Mouse (Mus musculus) lung, postnatal 10 days (tissue): ENCODE measurements around the gene Acox3.

Experiments used
- DNase-seq: peaks from one replicate; pipeline ENCODE4 v3.0.0; 2021

The Acox3 gene

DNA sequence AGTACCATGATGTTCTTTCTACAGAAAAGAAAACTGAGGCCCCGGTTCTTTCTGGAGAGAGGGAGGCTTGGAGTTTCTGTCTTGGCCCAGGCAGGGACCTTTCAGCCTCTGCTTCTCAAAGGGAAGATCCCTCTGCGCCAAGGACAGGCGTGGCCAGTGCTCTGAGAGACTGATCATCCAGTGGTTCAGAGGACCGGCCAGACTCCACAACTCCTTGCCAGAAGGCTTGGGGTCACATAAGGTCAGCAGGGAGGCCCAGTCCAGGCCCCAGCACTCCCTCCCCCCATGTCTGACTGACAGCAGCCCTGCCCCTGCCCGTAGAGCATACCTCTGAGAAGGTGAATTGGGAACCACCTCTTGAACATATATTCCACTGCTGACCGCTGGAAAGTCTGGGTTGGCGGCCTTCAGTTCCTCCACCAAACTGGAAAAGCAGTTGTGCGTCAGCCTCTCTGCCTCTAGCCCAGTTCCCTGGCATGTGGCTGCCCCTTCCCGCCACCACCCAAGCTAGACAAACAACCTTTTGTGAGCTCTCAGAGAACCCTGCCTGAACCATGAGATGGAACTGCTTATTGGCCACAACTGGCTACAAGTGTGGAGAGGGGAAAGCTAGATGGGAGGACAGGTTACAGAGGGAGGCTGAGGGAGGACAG, 71.0 kb downstream of the Acox3 start:
- DNase-seq: no peak

DNA sequence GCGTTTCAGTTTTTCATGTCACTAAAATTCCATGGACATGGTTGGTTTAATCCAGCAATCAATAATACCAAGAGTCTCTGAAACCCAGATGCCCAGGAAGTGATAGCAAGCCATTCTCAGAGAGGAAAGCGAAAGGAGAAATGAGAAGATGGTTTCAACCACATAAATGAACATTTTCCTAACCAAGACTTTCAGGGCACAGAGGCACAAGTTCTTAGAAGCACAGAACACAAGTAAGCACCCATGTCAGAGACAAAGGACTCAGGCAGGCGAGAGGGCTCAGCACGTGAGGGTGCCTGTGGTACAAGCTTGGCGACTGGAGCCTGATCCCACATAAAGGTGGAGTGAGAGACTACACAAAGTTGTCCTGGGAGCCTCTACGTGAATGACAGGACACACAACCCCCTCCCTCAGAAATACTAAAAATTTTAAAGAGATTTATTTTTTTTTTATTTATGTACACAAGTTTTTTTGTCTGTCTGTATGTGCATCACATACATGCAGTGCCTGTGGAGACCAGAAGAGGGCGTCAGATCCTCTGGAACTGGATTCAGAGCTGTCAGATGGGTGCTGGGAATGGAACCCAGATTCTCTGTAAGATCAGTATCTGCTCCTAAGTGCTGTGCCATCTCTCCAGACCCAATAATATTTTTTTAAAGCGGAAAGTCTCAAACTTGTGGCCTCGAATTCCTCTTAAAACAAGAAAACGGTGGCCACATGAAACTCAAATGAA, 73.1 kb downstream of the Acox3 start:
- no peak for DNase-seq

DNA sequence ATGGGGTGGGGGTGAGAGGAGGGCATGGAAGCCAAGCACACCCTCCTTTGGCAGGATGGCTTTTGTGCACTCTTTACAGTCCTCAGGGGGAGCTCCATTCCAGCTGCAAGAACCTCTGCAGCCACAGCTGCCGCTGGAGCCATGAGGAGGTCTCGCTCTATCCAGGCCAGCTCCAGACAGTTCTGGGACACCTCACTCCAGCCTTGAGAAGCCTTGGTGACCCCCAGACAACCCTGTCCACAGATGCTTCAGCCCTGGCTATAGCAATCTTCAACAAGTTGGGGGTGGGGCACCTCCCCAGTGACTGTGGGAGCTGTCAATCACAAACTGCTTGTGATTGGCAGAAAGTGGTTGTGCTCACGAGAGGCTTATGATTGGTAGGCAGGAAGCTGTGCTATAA, 76.7 kb downstream of the Acox3 start:
- peak; percentile 40 for DNase-seq

DNA sequence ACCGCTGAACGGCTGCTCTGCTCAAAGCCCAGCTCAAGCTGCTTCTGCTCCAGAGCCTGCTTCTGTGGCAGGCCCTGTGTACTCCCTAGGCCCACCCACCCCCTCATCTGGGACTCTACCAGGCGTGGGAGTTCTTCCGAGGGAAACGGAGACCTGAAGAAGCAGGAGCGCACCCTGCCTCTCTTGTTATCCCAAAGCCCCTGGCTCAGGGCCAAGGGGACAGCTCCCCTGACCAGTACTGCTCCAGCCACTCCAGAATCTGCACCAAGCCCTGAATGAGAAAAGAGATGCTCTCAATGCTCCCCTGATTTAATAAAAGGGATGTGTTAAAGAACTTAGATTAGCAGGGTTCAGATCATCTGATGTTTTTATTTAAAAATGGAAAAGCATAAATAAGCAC, 78.4 kb downstream of the Acox3 start:
- no peak for DNase-seq

DNA sequence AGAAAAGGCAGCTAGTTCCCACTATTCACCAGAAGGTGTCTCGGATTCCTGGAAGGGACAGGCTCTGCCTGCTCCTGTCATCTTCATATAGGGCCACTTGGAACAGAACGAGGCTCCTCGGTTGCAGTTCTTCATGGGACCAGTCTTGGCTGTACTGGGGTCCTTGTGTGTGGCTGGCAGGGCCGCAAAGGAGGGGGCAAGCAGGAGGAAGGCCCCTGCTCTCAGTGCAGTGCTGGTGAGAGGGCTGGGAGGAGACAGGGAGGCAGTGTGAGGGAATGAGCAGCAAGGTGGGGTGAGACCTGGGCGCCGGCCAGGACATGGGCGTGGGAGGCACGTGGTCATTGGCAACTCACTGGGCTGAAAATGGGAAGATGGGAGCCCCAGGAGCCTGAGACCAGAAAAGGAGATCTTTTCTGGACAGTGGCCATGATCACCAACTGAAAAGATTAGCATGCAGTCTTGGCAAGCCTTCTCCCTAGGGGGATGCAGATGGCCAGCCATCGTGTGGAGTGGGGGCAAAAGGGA, 79.2 kb downstream of the Acox3 start:
- no peak for DNase-seq
